Mouse (Mus musculus) heart, embryonic 14.5 days (tissue): ENCODE measurements around the gene Unc45a. TPM values are rescaled to one million over a fixed set of nuclear protein-coding genes. Genes with fewer than 3 reads are reported as not detected.

ENCODE experiments used
- ATAC-seq: fragments of 200-750 bp; cut with Nextera tagmentation; 2 replicates; pipeline ENCODE4 v1.8.0; 2017; ENCODE audit warnings: low read depth, moderate TSS enrichment; ENCODE audit not compliant: insufficient number of reproducible peaks, insufficient read depth, low FRiP score
- H3K27ac ChIP-seq, 2 experiments: fragments of 200-500 bp in 1 of 2; fragments of 300-500 bp in 1 of 2; sonication (generic) in 1 of 2; replicated peaks in 1 of 2; 2 replicates each; pipeline ENCODE4 v1.5.1; 2012 to 2014; ENCODE audit warnings: low read depth in 2 of 2, low read length in 2 of 2, control low read depth in 1 of 2, mild to moderate bottlenecking in 1 of 2, mixed read lengths in 1 of 2; ENCODE audit not compliant: control insufficient read depth in 1 of 2, insufficient read depth in 1 of 2
- H3K27me3 ChIP-seq: fragments of 300-500 bp; sonication (generic); 2 replicates; pipeline ENCODE4 v1.6.1; 2014; ENCODE audit warnings: mild to moderate bottlenecking, low read length, control low read depth; ENCODE audit not compliant: control insufficient read depth, insufficient read depth
- H3K36me3 ChIP-seq: fragments of 300-500 bp; sonication (generic); 2 replicates; pipeline ENCODE4 v1.6.1; 2014; ENCODE audit warnings: mild to moderate bottlenecking, control low read depth, low read length, mixed read lengths; ENCODE audit not compliant: control insufficient read depth, insufficient read depth
- H3K4me1 ChIP-seq, 2 experiments: fragments of 200-500 bp in 1 of 2; fragments of 300-500 bp in 1 of 2; sonication (generic) in 1 of 2; 2 replicates each; pipeline ENCODE4 v1.6.1; 2012 to 2014; ENCODE audit warnings: low read length in 2 of 2, control low read depth in 1 of 2, mixed read lengths in 1 of 2; ENCODE audit not compliant: control insufficient read depth in 2 of 2, insufficient read depth in 2 of 2
- H3K4me2 ChIP-seq: fragments of 300-500 bp; sonication (generic); 2 replicates; pipeline ENCODE4 v1.6.1; 2014; ENCODE audit warnings: mild to moderate bottlenecking, low read length
- H3K4me3 ChIP-seq, 2 experiments: fragments of 200-500 bp in 1 of 2; fragments of 300-500 bp in 1 of 2; sonication (generic) in 1 of 2; 2 replicates each; pipeline ENCODE4 v1.5.1; 2012 to 2014; ENCODE audit warnings: low read length in 2 of 2, mild to moderate bottlenecking in 2 of 2, control low read depth in 1 of 2, low read depth in 1 of 2, moderate library complexity in 1 of 2; ENCODE audit not compliant: control insufficient read depth in 1 of 2, insufficient read depth in 1 of 2
- H3K9ac ChIP-seq: fragments of 300-500 bp; sonication (generic); 2 replicates; pipeline ENCODE4 v1.6.1; 2014; ENCODE audit warnings: mild to moderate bottlenecking, low read length
- H3K9me3 ChIP-seq: fragments of 300-500 bp; sonication (generic); 2 replicates; pipeline ENCODE4 v1.6.1; 2016; ENCODE audit warnings: low read length, control low read depth; ENCODE audit not compliant: control insufficient read depth
- WGBS: fragments of 180-500 bp; shearing (Covaris S2); extraction: QIAGEN DNeasy Blood & Tissue Kit; methylation state at CpG from one replicate; pipeline ENCODE4 v1.1.7; 2014; 5-methylcytosine and 5-hydroxymethylcytosine counted together
- polyA plus RNA-seq: library from polyadenylated mRNA; unstranded; fragments of >200 nt; fragmentation: Nextera tagmentation; extraction: Ambion mirVana; gene quantifications from 2 replicates; pipeline ENCODE4 v1.2.1, GENCODE M21; 2014

Unc45a gene
- polyA plus RNA-seq, 1 experiment from 2014 or later = 12.0 TPM

GRCm38 (mm10) chr7:80367232-80367631 lies 26.4 kb upstream of the Unc45a start:
- H3K36me3 ChIP-seq = peaks cover 58% of the 10 kb centered on the region
- no peak overlapping the region for H3K4me2 ChIP-seq
- WGBS = 96% methylated on average over 7 of the region's 7 CpGs
- peaks cover 10 to 20% of the 10 kb centered on the region in 2 experiments for H3K4me1 ChIP-seq
- 0 out of 2 replicates have a peak, but pooled peaks cover 4% of the 10 kb centered on the region for H3K9me3 ChIP-seq
- ATAC-seq = no peak
- no peak overlapping the region for H3K9ac ChIP-seq
- H3K4me3 ChIP-seq = no peak overlapping the region
- H3K27ac ChIP-seq = no peak overlapping the region
- no peaks in the 10 kb centered on the region for H3K27me3 ChIP-seq

- Histone ChIP-seq H3K4me1 (peaks cover 10 to 20% of the 10 kb centered on the region in 2 experiments), H3K27ac (no peak overlapping the region), H3K9ac (no peak overlapping the region), H3K4me3 (no peak overlapping the region), H3K27me3 (no peaks in the 10 kb centered on the region), H3K9me3 (0 out of 2 replicates have a peak, but pooled peaks cover 4% of the 10 kb centered on the region), H3K4me2 (no peak overlapping the region), H3K36me3 (peaks cover 72% of the 10 kb centered on the region)
- 56% methylated on average over 2 of the region's 2 CpGs for whole genome bisulfite sequencing
- ATAC-seq = no peak
These were observed 25.0 kb upstream of the Unc45a start for GRCm38 (mm10) chr7:80365759-80366158.

- ATAC-seq = no peak
- Histone ChIP-seq H3K9ac (no peak overlapping the region), H3K4me2 (no peak overlapping the region), H3K27ac (no peak overlapping the region), H3K27me3 (no peaks in the 10 kb centered on the region), H3K4me1 (peaks cover 0 to 2% of the 10 kb centered on the region in 2 experiments; a peak in 1 of 4 replicates), H3K9me3 (0 out of 2 replicates have a peak, but pooled peaks cover 4% of the 10 kb centered on the region), H3K4me3 (no peak overlapping the region), H3K36me3 (peaks cover 96% of the 10 kb centered on the region)
- 50% methylated on average over 3 of the region's 3 CpGs for WGBS
These were observed 19.6 kb upstream of the Unc45a start for GRCm38 (mm10) chr7:80360435-80360834.

GRCm38 (mm10) chr7:80358039-80358438 lies 17.2 kb upstream of the Unc45a start:
- peak overlapping the region in 1 of 2 experiments; percentile 44; a peak in 2 of 4 replicates for H3K27ac ChIP-seq
- H3K4me1 ChIP-seq = peaks cover 0 to 2% of the 10 kb centered on the region in 2 experiments; a peak in 1 of 4 replicates
- H3K4me2 ChIP-seq = no peak overlapping the region
- peaks cover 95% of the 10 kb centered on the region for H3K36me3 ChIP-seq
- ATAC-seq = no peak
- H3K9ac ChIP-seq = no peak overlapping the region
- WGBS = 51% methylated on average over 4 of the region's 4 CpGs
- no peak overlapping the region for H3K4me3 ChIP-seq
- H3K9me3 ChIP-seq = no peaks in the 10 kb centered on the region
- H3K27me3 ChIP-seq = no peaks in the 10 kb centered on the region

DNA sequence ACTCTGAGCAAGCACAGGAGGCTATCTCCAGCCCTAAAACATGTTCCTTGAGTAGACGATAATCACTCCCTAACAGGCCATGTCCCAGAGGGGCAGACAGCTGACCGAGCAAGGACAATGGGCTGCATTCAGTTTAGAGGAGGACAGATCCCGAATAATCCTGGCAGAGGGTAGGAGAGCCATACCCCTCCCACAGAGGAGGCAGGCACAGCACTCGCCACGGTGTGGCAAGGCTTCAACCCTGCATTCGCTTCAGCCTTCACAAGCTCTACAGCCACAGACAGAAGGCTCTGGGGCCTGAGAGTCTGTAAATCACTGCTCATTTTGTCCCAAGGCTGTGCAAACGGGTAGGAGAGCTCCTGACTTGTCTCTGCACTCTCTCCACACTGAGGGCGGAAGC lies 16.4 kb upstream of the Unc45a start:
- Histone ChIP-seq H3K4me2 (no peak overlapping the region), H3K4me3 (no peak overlapping the region), H3K9me3 (no peaks in the 10 kb centered on the region), H3K36me3 (peaks cover 94% of the 10 kb centered on the region), H3K9ac (no peak overlapping the region), H3K27me3 (no peaks in the 10 kb centered on the region), H3K4me1 (peaks cover 0 to 2% of the 10 kb centered on the region in 2 experiments; a peak in 1 of 4 replicates), H3K27ac (peak overlapping the region; percentile 56 to 71)
- ATAC-seq = peak; percentile 20; the same call in 1 of the 2 replicates
- WGBS = 67% methylated on average over 8 of the region's 8 CpGs

- Histone ChIP-seq H3K36me3 (peaks cover 92% of the 10 kb centered on the region), H3K9me3 (no peaks in the 10 kb centered on the region), H3K27ac (peak overlapping the region; percentile 53 to 56; a peak in 3 of 4 replicates), H3K4me3 (no peak overlapping the region), H3K9ac (no peak overlapping the region), H3K4me1 (peaks cover 0 to 2% of the 10 kb centered on the region in 2 experiments; a peak in 1 of 4 replicates), H3K4me2 (no peak overlapping the region), H3K27me3 (no peaks in the 10 kb centered on the region)
- 77% methylated on average over 13 of the region's 13 CpGs for WGBS
- ATAC-seq = no peak
These were observed 15.5 kb upstream of the Unc45a start for GRCm38 (mm10) chr7:80356351-80356750.

DNA sequence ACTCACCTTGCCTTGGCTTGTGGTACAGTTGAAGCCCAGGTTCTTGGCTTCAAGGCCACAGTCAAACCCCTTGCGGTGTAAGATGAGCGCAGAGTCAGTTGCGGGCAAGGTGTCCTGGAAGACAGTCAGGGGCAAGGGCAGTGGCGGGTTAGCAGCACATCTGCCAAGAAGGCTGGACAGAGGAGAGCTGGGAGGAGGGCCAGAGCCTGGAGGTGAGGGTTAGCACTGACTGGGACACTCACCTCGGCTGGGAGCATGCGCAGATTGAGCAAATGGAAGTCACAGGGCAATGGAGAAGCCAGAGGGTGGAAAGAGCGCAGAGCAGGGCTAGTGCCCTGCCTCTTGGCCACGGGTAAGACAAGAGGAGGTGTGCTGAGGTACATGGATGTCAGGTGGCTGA lies 12.1 kb upstream of the Unc45a start:
- no peak for ATAC-seq
- no peaks in the 10 kb centered on the region for H3K9me3 ChIP-seq
- H3K4me3 ChIP-seq = no peak overlapping the region
- peaks cover 76% of the 10 kb centered on the region for H3K36me3 ChIP-seq
- H3K27me3 ChIP-seq = no peaks in the 10 kb centered on the region
- peaks cover 0 to 2% of the 10 kb centered on the region in 2 experiments; a peak in 1 of 4 replicates for H3K4me1 ChIP-seq
- WGBS = 84% methylated on average over 8 of the region's 8 CpGs
- no peak overlapping the region for H3K9ac ChIP-seq
- H3K27ac ChIP-seq = no peak overlapping the region
- H3K4me2 ChIP-seq = no peak overlapping the region

GRCm38 (mm10) chr7:80350808-80351207 lies 10.0 kb upstream of the Unc45a start:
- Histone ChIP-seq H3K4me1 (peaks cover 2% of the 10 kb centered on the region in 2 experiments; a peak in 2 of 4 replicates), H3K36me3 (peaks cover 54% of the 10 kb centered on the region), H3K9ac (no peak overlapping the region), H3K27ac (no peak overlapping the region), H3K4me2 (no peak overlapping the region), H3K4me3 (no peak overlapping the region), H3K9me3 (no peaks in the 10 kb centered on the region), H3K27me3 (no peaks in the 10 kb centered on the region)
- WGBS = 52% methylated on average over 2 of the region's 2 CpGs
- no peak for ATAC-seq
